Mouse (Mus musculus) neural tube, embryonic 13.5 days (tissue): ENCODE results near the gene Ndufa8. TPM values are rescaled to one million over a fixed set of nuclear protein-coding genes. Genes with fewer than 3 reads are reported as not detected.

Experiments
- ATAC-seq: fragments of 200-750 bp; cut with Nextera tagmentation; 2 replicates; pipeline ENCODE4 v1.8.0; 2017; ENCODE audit warnings: low read depth, mild to moderate bottlenecking, moderate TSS enrichment, moderate library complexity
- H3K27ac ChIP-seq: fragments of 300-500 bp; sonication (generic); replicated peaks from 2 replicates; pipeline ENCODE4 v1.5.1; 2015; ENCODE audit warnings: moderate library complexity, mild to moderate bottlenecking, inconsistent platforms
- H3K27me3 ChIP-seq: fragments of 300-500 bp; sonication (generic); 2 replicates; pipeline ENCODE4 v1.6.1; 2015; ENCODE audit warnings: mild to moderate bottlenecking, inconsistent platforms
- H3K36me3 ChIP-seq: fragments of 300-500 bp; sonication (generic); 2 replicates; pipeline ENCODE4 v1.6.1; 2015; ENCODE audit warnings: mild to moderate bottlenecking, inconsistent platforms
- H3K4me1 ChIP-seq: fragments of 300-500 bp; sonication (generic); replicated peaks from 2 replicates; pipeline ENCODE4 v1.6.1; 2015; ENCODE audit warnings: inconsistent platforms
- H3K4me2 ChIP-seq: fragments of 300-500 bp; sonication (generic); 2 replicates; pipeline ENCODE4 v1.6.1; 2015; ENCODE audit warnings: inconsistent platforms, mild to moderate bottlenecking, moderate library complexity
- H3K4me3 ChIP-seq: fragments of 300-500 bp; sonication (generic); 2 replicates; pipeline ENCODE4 v1.5.1; 2015; ENCODE audit warnings: mild to moderate bottlenecking, inconsistent platforms
- H3K9ac ChIP-seq: fragments of 300-500 bp; sonication (generic); 2 replicates; pipeline ENCODE4 v1.6.1; 2015; ENCODE audit warnings: moderate library complexity, mild to moderate bottlenecking, inconsistent platforms
- H3K9me3 ChIP-seq: fragments of 300-500 bp; sonication (generic); 2 replicates; pipeline ENCODE4 v1.6.1; 2016; ENCODE audit warnings: inconsistent platforms
- WGBS: fragments of 180-500 bp; shearing (Covaris S2); methylation state at CpG from one replicate; pipeline ENCODE4 v1.1.7; 2015; 5-methylcytosine and 5-hydroxymethylcytosine counted together
- polyA plus RNA-seq: library from polyadenylated mRNA; unstranded; fragments of >200 nt; fragmentation: Nextera tagmentation; extraction: Ambion mirVana; gene quantifications from 2 replicates; pipeline ENCODE4 v1.2.1, GENCODE M21; 2015

Gene Ndufa8
- polyA plus RNA-seq, 1 experiment from 2014 or later = 287 TPM

GRCm38 (mm10) chr2:36035413-36036081 lies 13.7 kb downstream of the Ndufa8 start:
- Histone ChIP-seq H3K4me1 (no peaks in the 10 kb centered on the region), H3K27ac (no peak overlapping the region), H3K9me3 (no peaks in the 10 kb centered on the region; the same call in 1 of the 2 replicates), H3K9ac (no peak overlapping the region), H3K4me2 (no peak overlapping the region), H3K4me3 (no peak overlapping the region), H3K27me3 (no peaks in the 10 kb centered on the region), H3K36me3 (peaks cover 53% of the 10 kb centered on the region)
- no peak for ATAC-seq
- 79% methylated on average over 11 of the region's 11 CpGs for WGBS

- Histone ChIP-seq H3K9ac (no peak overlapping the region), H3K9me3 (no peaks in the 10 kb centered on the region; the same call in 1 of the 2 replicates), H3K27ac (no peak overlapping the region), H3K4me2 (no peak overlapping the region), H3K4me3 (no peak overlapping the region), H3K36me3 (peaks cover 53% of the 10 kb centered on the region), H3K27me3 (no peaks in the 10 kb centered on the region), H3K4me1 (no peaks in the 10 kb centered on the region)
- 87% methylated on average over 7 of the region's 7 CpGs for WGBS
- no peak for ATAC-seq
These were observed 14.3 kb downstream of the Ndufa8 start for GRCm38 (mm10) chr2:36034898-36035297.

- Histone ChIP-seq H3K27ac (no peak overlapping the region), H3K27me3 (no peaks in the 10 kb centered on the region), H3K4me1 (no peaks in the 10 kb centered on the region), H3K9ac (no peak overlapping the region), H3K4me3 (no peak overlapping the region), H3K9me3 (no peaks in the 10 kb centered on the region; the same call in 1 of the 2 replicates), H3K4me2 (no peak overlapping the region), H3K36me3 (peaks cover 44% of the 10 kb centered on the region)
- WGBS = 76% methylated on average over 7 of the region's 7 CpGs
- ATAC-seq = no peak
These were observed 15.2 kb downstream of the Ndufa8 start for GRCm38 (mm10) chr2:36033966-36034365.

GRCm38 (mm10) chr2:36032884-36033283 lies 16.3 kb downstream of the Ndufa8 start:
- H3K9me3 ChIP-seq = no peaks in the 10 kb centered on the region; the same call in 1 of the 2 replicates
- no peaks in the 10 kb centered on the region for H3K4me1 ChIP-seq
- 80% methylated on average over 7 of the region's 7 CpGs for WGBS
- no peak overlapping the region for H3K4me3 ChIP-seq
- no peak for ATAC-seq
- no peaks in the 10 kb centered on the region for H3K27me3 ChIP-seq
- H3K36me3 ChIP-seq = peaks cover 34% of the 10 kb centered on the region
- H3K4me2 ChIP-seq = no peak overlapping the region
- H3K9ac ChIP-seq = no peak overlapping the region
- H3K27ac ChIP-seq = no peak overlapping the region

GRCm38 (mm10) chr2:36023291-36023690 lies 25.9 kb downstream of the Ndufa8 start:
- H3K27ac ChIP-seq = no peak overlapping the region
- no peak overlapping the region for H3K4me3 ChIP-seq
- no peak overlapping the region for H3K9ac ChIP-seq
- H3K36me3 ChIP-seq = no peaks in the 10 kb centered on the region
- no peaks in the 10 kb centered on the region for H3K9me3 ChIP-seq
- WGBS = 73% methylated on average over 3 of the region's 3 CpGs
- peaks cover 8% of the 10 kb centered on the region for H3K4me1 ChIP-seq
- peaks cover 11% of the 10 kb centered on the region for H3K27me3 ChIP-seq
- H3K4me2 ChIP-seq = no peak overlapping the region
- ATAC-seq = no peak

GRCm38 (mm10) chr2:36021385-36022159 lies 27.6 kb downstream of the Ndufa8 start:
- peaks cover 8% of the 10 kb centered on the region for H3K4me1 ChIP-seq
- peaks cover 11% of the 10 kb centered on the region for H3K27me3 ChIP-seq
- H3K27ac ChIP-seq = no peak overlapping the region
- H3K9me3 ChIP-seq = no peaks in the 10 kb centered on the region
- H3K4me3 ChIP-seq = peak overlapping the region; percentile 20
- peak; percentile 83 for ATAC-seq
- H3K36me3 ChIP-seq = no peaks in the 10 kb centered on the region
- peak overlapping the region; percentile 55 for H3K4me2 ChIP-seq
- WGBS = 9% methylated on average over 32 of the region's 32 CpGs
- peak overlapping the region; percentile 22; the same call in 1 of the 2 replicates for H3K9ac ChIP-seq

GRCm38 (mm10) chr2:36013010-36013409 lies 36.2 kb downstream of the Ndufa8 start:
- Histone ChIP-seq H3K4me3 (no peak overlapping the region), H3K9ac (no peak overlapping the region), H3K9me3 (no peaks in the 10 kb centered on the region), H3K27ac (no peak overlapping the region), H3K36me3 (no peaks in the 10 kb centered on the region), H3K4me2 (no peak overlapping the region), H3K4me1 (peaks cover 12% of the 10 kb centered on the region), H3K27me3 (peaks cover 27% of the 10 kb centered on the region)
- no peak for ATAC-seq
- 55% methylated on average over 12 of the region's 12 CpGs for WGBS

GRCm38 (mm10) chr2:36011331-36011825 lies 37.8 kb downstream of the Ndufa8 start:
- Histone ChIP-seq H3K9me3 (no peaks in the 10 kb centered on the region), H3K27ac (no peak overlapping the region), H3K36me3 (no peaks in the 10 kb centered on the region), H3K9ac (peak overlapping the region; percentile 61), H3K4me1 (peaks cover 12% of the 10 kb centered on the region), H3K27me3 (peaks cover 27% of the 10 kb centered on the region), H3K4me3 (peak overlapping the region; percentile 44), H3K4me2 (peak overlapping the region; percentile 59)
- WGBS = under 1% methylated on average over 44 of the region's 44 CpGs
- peak; percentile 12; the same call in 1 of the 2 replicates for ATAC-seq

GRCm38 (mm10) chr2:36010579-36010978 lies 38.6 kb downstream of the Ndufa8 start:
- Histone ChIP-seq H3K4me1 (peaks cover 12% of the 10 kb centered on the region), H3K27ac (no peak overlapping the region), H3K36me3 (no peaks in the 10 kb centered on the region), H3K4me3 (no peak overlapping the region), H3K4me2 (peak overlapping the region; percentile 59; the same call in 1 of the 2 replicates), H3K9me3 (no peaks in the 10 kb centered on the region), H3K27me3 (peaks cover 27% of the 10 kb centered on the region), H3K9ac (no peak overlapping the region)
- no peak for ATAC-seq
- WGBS = 43% methylated on average over 8 of the region's 8 CpGs

GRCm38 (mm10) chr2:36009386-36009785 lies 39.8 kb downstream of the Ndufa8 start:
- WGBS = 19% methylated on average over 4 of the region's 4 CpGs

GRCm38 (mm10) chr2:36008071-36008470 lies 41.1 kb downstream of the Ndufa8 start:
- ATAC-seq = no peak
- no peak overlapping the region for H3K9ac ChIP-seq
- H3K27ac ChIP-seq = no peak overlapping the region
- H3K27me3 ChIP-seq = peaks cover 27% of the 10 kb centered on the region
- H3K9me3 ChIP-seq = no peaks in the 10 kb centered on the region
- WGBS = 50% methylated on average over 1 of the region's 1 CpGs
- no peaks in the 10 kb centered on the region for H3K36me3 ChIP-seq
- no peak overlapping the region for H3K4me2 ChIP-seq
- H3K4me3 ChIP-seq = no peak overlapping the region
- H3K4me1 ChIP-seq = peaks cover 12% of the 10 kb centered on the region

More at GRCm38 (mm10) chr2:36009386-36009785, 39.8 kb downstream of the Ndufa8 start:
- ATAC-seq = peak; percentile 49; the same call in 1 of the 2 replicates
- H3K9me3 ChIP-seq = no peaks in the 10 kb centered on the region
- H3K4me2 ChIP-seq = no peak overlapping the region
- no peak overlapping the region for H3K9ac ChIP-seq
- H3K27me3 ChIP-seq = peaks cover 27% of the 10 kb centered on the region
- peaks cover 12% of the 10 kb centered on the region for H3K4me1 ChIP-seq
- no peaks in the 10 kb centered on the region for H3K36me3 ChIP-seq
- no peak overlapping the region for H3K4me3 ChIP-seq
- H3K27ac ChIP-seq = no peak overlapping the region

- Histone ChIP-seq H3K9me3 (no peaks in the 10 kb centered on the region), H3K27me3 (no peaks in the 10 kb centered on the region), H3K4me2 (no peak overlapping the region), H3K36me3 (no peaks in the 10 kb centered on the region), H3K4me3 (no peak overlapping the region), H3K27ac (no peak overlapping the region), H3K9ac (no peak overlapping the region), H3K4me1 (no peaks in the 10 kb centered on the region)
- WGBS = 32% methylated on average over 6 of the region's 6 CpGs
- no peak for ATAC-seq
These were observed 47.0 kb downstream of the Ndufa8 start for GRCm38 (mm10) chr2:36002188-36002587.
